Mouse (Mus musculus): ENCODE measurements at regions not wholly inside any gene's neighbourhood (a gene's known extent, or its start where the extent isn't known, plus 50 kb on each side); places are given as distances from the start of the nearest gene placed in this dataset.
A peak's percentile ranks its signal among the peaks of the same experiment; 100 is the strongest.

GRCm38 (mm10) chr5:33529771-33530170 lies 96.0 kb upstream of the Nkx1-1 start:
- H3K9me3 ChIP-seq, result no peaks in the 10 kb centered on the region
- peaks cover 23% of the 10 kb centered on the region for H3K4me1 ChIP-seq
- no peak overlapping the region for H3K27ac ChIP-seq (replicated peaks)
- H3K4me2 ChIP-seq (replicated peaks), result no peak overlapping the region
- ATAC-seq (ENCODE audit: low FRiP score, low read depth), result no peak
- WGBS, result 36% methylated on average over 10 of the region's 13 CpGs
- no peaks in the 10 kb centered on the region for H3K36me3 ChIP-seq
- peaks cover 46% of the 10 kb centered on the region for H3K27me3 ChIP-seq
- H3K9ac ChIP-seq (replicated peaks), result no peak overlapping the region
- H3K4me3 ChIP-seq, result no peak overlapping the region

GRCm38 (mm10) chr5:33528971-33529670 lies 95.3 kb upstream of the Nkx1-1 start:
- H3K4me2 ChIP-seq (replicated peaks), result no peak overlapping the region
- 69% methylated on average over 14 of the region's 14 CpGs for WGBS
- peaks cover 16% of the 10 kb centered on the region for H3K4me1 ChIP-seq
- no peak overlapping the region for H3K27ac ChIP-seq (replicated peaks)
- H3K27me3 ChIP-seq, result peaks cover 40% of the 10 kb centered on the region
- no peak overlapping the region for H3K9ac ChIP-seq (replicated peaks)
- no peak for ATAC-seq (ENCODE audit: low FRiP score, low read depth)
- H3K36me3 ChIP-seq, result no peaks in the 10 kb centered on the region
- no peak overlapping the region for H3K4me3 ChIP-seq
- H3K9me3 ChIP-seq, result no peaks in the 10 kb centered on the region

- peaks cover 13% of the 10 kb centered on the region for H3K4me1 ChIP-seq
- no peaks in the 10 kb centered on the region for H3K36me3 ChIP-seq
- 80% methylated on average over 10 of the region's 10 CpGs for WGBS
- H3K9me3 ChIP-seq, result no peaks in the 10 kb centered on the region
- peaks cover 27% of the 10 kb centered on the region for H3K27me3 ChIP-seq
- no peak overlapping the region for H3K4me2 ChIP-seq (replicated peaks)
- H3K4me3 ChIP-seq, result no peak overlapping the region
- no peak for ATAC-seq (ENCODE audit: low FRiP score, low read depth)
- no peak overlapping the region for H3K9ac ChIP-seq (replicated peaks)
- no peak overlapping the region for H3K27ac ChIP-seq (replicated peaks)
These were observed 94.0 kb upstream of the Nkx1-1 start for GRCm38 (mm10) chr5:33527750-33528149.

- 89% methylated on average over 8 of the region's 8 CpGs for WGBS
- Histone ChIP-seq H3K27ac (replicated peaks) (no peak overlapping the region), H3K9me3 (no peaks in the 10 kb centered on the region), H3K27me3 (peaks cover 23% of the 10 kb centered on the region), H3K36me3 (no peaks in the 10 kb centered on the region), H3K9ac (replicated peaks) (no peak overlapping the region), H3K4me1 (peaks cover 13% of the 10 kb centered on the region), H3K4me2 (replicated peaks) (no peak overlapping the region), H3K4me3 (no peak overlapping the region)
- ATAC-seq (ENCODE audit: low FRiP score, low read depth), result no peak
These were observed 93.5 kb upstream of the Nkx1-1 start for GRCm38 (mm10) chr5:33527316-33527715.

GRCm38 (mm10) chr5:33521951-33522742 lies 88.4 kb upstream of the Nkx1-1 start:
- H3K27ac ChIP-seq (replicated peaks), result no peak overlapping the region
- H3K27me3 ChIP-seq, result peaks cover 26% of the 10 kb centered on the region; the same call in 1 of the 2 replicates
- no peak overlapping the region for H3K4me3 ChIP-seq
- H3K36me3 ChIP-seq, result no peaks in the 10 kb centered on the region
- H3K9me3 ChIP-seq, result no peaks in the 10 kb centered on the region
- H3K9ac ChIP-seq (replicated peaks), result no peak overlapping the region
- no peak overlapping the region for H3K4me2 ChIP-seq (replicated peaks)
- ATAC-seq (ENCODE audit: low FRiP score, low read depth), result no peak
- 85% methylated on average over 16 of the region's 16 CpGs for WGBS
- H3K4me1 ChIP-seq, result no peaks in the 10 kb centered on the region

- Histone ChIP-seq H3K36me3 (no peaks in the 10 kb centered on the region), H3K4me1 (no peaks in the 10 kb centered on the region), H3K27ac (replicated peaks) (no peak overlapping the region), H3K27me3 (peaks cover 27% of the 10 kb centered on the region; the same call in 1 of the 2 replicates), H3K9me3 (no peaks in the 10 kb centered on the region), H3K4me3 (no peak overlapping the region), H3K4me2 (replicated peaks) (no peak overlapping the region), H3K9ac (replicated peaks) (no peak overlapping the region)
- no peak for ATAC-seq (ENCODE audit: low FRiP score, low read depth)
- WGBS, result 77% methylated on average over 10 of the region's 10 CpGs
These were observed 87.1 kb upstream of the Nkx1-1 start for GRCm38 (mm10) chr5:33520856-33521255.

- Histone ChIP-seq H3K4me2 (replicated peaks) (no peak overlapping the region), H3K36me3 (no peaks in the 10 kb centered on the region), H3K9me3 (no peaks in the 10 kb centered on the region), H3K9ac (replicated peaks) (no peak overlapping the region), H3K27ac (replicated peaks) (no peak overlapping the region), H3K4me3 (no peak overlapping the region), H3K27me3 (peaks cover 35% of the 10 kb centered on the region), H3K4me1 (no peaks in the 10 kb centered on the region)
- ATAC-seq (ENCODE audit: low FRiP score, low read depth), result no peak
- WGBS, result 85% methylated on average over 3 of the region's 3 CpGs
These were observed 85.6 kb upstream of the Nkx1-1 start for GRCm38 (mm10) chr5:33519394-33519793.

GRCm38 (mm10) chr5:33518860-33519259 lies 85.1 kb upstream of the Nkx1-1 start:
- no peak for ATAC-seq (ENCODE audit: low FRiP score, low read depth)
- no peak overlapping the region for H3K4me2 ChIP-seq (replicated peaks)
- 20% methylated on average over 6 of the region's 6 CpGs for WGBS

GRCm38 (mm10) chr5:33517625-33518024 lies 83.8 kb upstream of the Nkx1-1 start:
- H3K36me3 ChIP-seq, result no peaks in the 10 kb centered on the region
- no peaks in the 10 kb centered on the region for H3K9me3 ChIP-seq
- 80% methylated on average over 8 of the region's 8 CpGs for WGBS
- H3K27ac ChIP-seq (replicated peaks), result no peak overlapping the region
- no peak overlapping the region for H3K4me3 ChIP-seq
- peaks cover 42% of the 10 kb centered on the region for H3K27me3 ChIP-seq
- H3K9ac ChIP-seq (replicated peaks), result no peak overlapping the region
- ATAC-seq (ENCODE audit: low FRiP score, low read depth), result no peak
- no peak overlapping the region for H3K4me2 ChIP-seq (replicated peaks)
- H3K4me1 ChIP-seq, result peaks cover 2% of the 10 kb centered on the region

More at GRCm38 (mm10) chr5:33518860-33519259, 85.1 kb upstream of the Nkx1-1 start:
- Histone ChIP-seq H3K27me3 (peaks cover 37% of the 10 kb centered on the region), H3K36me3 (no peaks in the 10 kb centered on the region), H3K9me3 (no peaks in the 10 kb centered on the region), H3K4me1 (no peaks in the 10 kb centered on the region), H3K27ac (replicated peaks) (no peak overlapping the region), H3K4me3 (no peak overlapping the region), H3K9ac (replicated peaks) (no peak overlapping the region)

GRCm38 (mm10) chr5:33516211-33516610 lies 82.4 kb upstream of the Nkx1-1 start:
- Histone ChIP-seq H3K4me3 (no peak overlapping the region), H3K4me1 (peaks cover 16% of the 10 kb centered on the region), H3K4me2 (replicated peaks) (no peak overlapping the region), H3K9me3 (no peaks in the 10 kb centered on the region), H3K27ac (replicated peaks) (no peak overlapping the region), H3K9ac (replicated peaks) (no peak overlapping the region), H3K36me3 (no peaks in the 10 kb centered on the region), H3K27me3 (peaks cover 44% of the 10 kb centered on the region)
- ATAC-seq (ENCODE audit: low FRiP score, low read depth), result no peak
- WGBS, result 91% methylated on average over 3 of the region's 3 CpGs

- peak overlapping the region; percentile 46 for H3K4me2 ChIP-seq (replicated peaks)
- no peaks in the 10 kb centered on the region for H3K36me3 ChIP-seq
- peak; percentile 62 for ATAC-seq (ENCODE audit: low FRiP score, low read depth)
- peaks cover 46% of the 10 kb centered on the region for H3K27me3 ChIP-seq
- WGBS, result 29% methylated on average over 22 of the region's 22 CpGs
- H3K4me1 ChIP-seq, result peaks cover 19% of the 10 kb centered on the region
- no peaks in the 10 kb centered on the region for H3K9me3 ChIP-seq
- peak overlapping the region; percentile 10; the same call in 1 of the 2 replicates for H3K4me3 ChIP-seq
- H3K27ac ChIP-seq (replicated peaks), result peak overlapping the region; percentile 82
- peak overlapping the region; percentile 31; the same call in 1 of the 2 replicates for H3K9ac ChIP-seq (replicated peaks)
These were observed 78.6 kb upstream of the Nkx1-1 start for GRCm38 (mm10) chr5:33512253-33512884.

All from midbrain, embryonic 12.5 days (tissue).